Mouse (Mus musculus): ENCODE measurements around the gene L1cam.

L1cam gene

DNA sequence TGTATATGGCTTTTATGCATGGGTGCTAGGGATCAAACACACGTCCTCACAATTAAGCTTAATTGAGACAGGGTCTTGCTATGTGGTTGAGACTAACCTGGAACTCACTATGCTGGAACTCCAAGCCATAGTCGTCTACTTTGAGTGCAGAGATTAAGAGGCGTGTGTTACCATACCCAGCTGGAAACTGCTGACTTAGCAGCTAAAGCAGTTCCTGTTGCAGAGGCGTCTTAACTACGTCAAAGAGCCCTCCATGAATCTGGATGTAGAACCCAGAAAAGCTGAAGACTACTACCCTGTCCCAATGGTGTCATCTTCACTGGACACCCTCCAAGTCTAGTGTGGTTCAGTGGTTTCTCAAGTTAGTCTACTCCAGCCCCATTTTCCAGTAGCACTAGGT is 22.7 kb upstream of the L1cam start:
- Histone ChIP-seq H3K4me1 (replicated peaks; ENCODE audit: low read depth, low read length) (peaks cover 53% of the 10 kb centered on the region), H3K9me3 (ENCODE audit: low read length) (no peaks in the 10 kb centered on the region)

DNA sequence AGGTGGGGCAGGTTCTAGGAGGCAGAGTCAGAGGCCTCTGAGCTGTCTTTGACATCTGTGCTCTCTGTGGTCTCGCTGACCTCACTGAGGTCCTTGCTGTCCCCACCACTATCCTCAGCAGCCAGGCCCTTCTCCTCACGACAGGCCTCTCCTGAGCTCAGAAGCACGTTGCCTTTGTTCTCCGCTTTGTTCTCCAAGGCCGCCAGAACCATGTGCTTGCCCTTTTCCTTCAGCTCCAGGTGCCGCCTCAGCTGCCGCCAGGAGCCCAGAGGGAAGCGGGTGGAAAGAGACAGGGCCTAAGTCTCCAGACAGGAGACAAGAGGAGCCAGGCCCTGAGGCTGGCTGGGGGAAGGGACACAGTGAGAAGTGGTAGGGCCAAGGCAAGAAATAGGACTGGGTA is 21.0 kb upstream of the L1cam start:
- H3K27me3 ChIP-seq (ENCODE audit: insufficient read depth, low read length): no peaks in the 10 kb centered on the region
- H3K4me1 ChIP-seq (replicated peaks; ENCODE audit: low read depth, low read length): peaks cover 53% of the 10 kb centered on the region
- no peaks in the 10 kb centered on the region for H3K9me3 ChIP-seq (ENCODE audit: low read length)
- TF ChIP-seq POU5F1 (IDR thresholded peaks at IDR 0.05; ENCODE audit: borderline replicate concordance, low read length) (no peak), CTCF (conservative IDR thresholded peaks at IDR 0.05; ENCODE audit: low read length) (no peak), NANOG (IDR thresholded peaks at IDR 0.05; ENCODE audit: borderline replicate concordance, low read length) (no peak)
- H3K36me3 ChIP-seq (ENCODE audit: insufficient read depth, low read length): peaks cover 45% of the 10 kb centered on the region
- no peak overlapping the region for H3K4me3 ChIP-seq (replicated peaks; ENCODE audit: low read length)

More for the DNA sequence above, 22.7 kb upstream of the L1cam start:
- Histone ChIP-seq H3K4me3 (replicated peaks; ENCODE audit: low read length) (no peak overlapping the region), H3K27me3 (ENCODE audit: insufficient read depth, low read length) (no peaks in the 10 kb centered on the region), H3K36me3 (ENCODE audit: insufficient read depth, low read length) (peaks cover 45% of the 10 kb centered on the region)
- TF ChIP-seq NANOG (IDR thresholded peaks at IDR 0.05; ENCODE audit: borderline replicate concordance, low read length): no peak
- no peak for TF ChIP-seq POU5F1 (IDR thresholded peaks at IDR 0.05; ENCODE audit: borderline replicate concordance, low read length)
- no peak for TF ChIP-seq CTCF (conservative IDR thresholded peaks at IDR 0.05; ENCODE audit: low read length)

DNA sequence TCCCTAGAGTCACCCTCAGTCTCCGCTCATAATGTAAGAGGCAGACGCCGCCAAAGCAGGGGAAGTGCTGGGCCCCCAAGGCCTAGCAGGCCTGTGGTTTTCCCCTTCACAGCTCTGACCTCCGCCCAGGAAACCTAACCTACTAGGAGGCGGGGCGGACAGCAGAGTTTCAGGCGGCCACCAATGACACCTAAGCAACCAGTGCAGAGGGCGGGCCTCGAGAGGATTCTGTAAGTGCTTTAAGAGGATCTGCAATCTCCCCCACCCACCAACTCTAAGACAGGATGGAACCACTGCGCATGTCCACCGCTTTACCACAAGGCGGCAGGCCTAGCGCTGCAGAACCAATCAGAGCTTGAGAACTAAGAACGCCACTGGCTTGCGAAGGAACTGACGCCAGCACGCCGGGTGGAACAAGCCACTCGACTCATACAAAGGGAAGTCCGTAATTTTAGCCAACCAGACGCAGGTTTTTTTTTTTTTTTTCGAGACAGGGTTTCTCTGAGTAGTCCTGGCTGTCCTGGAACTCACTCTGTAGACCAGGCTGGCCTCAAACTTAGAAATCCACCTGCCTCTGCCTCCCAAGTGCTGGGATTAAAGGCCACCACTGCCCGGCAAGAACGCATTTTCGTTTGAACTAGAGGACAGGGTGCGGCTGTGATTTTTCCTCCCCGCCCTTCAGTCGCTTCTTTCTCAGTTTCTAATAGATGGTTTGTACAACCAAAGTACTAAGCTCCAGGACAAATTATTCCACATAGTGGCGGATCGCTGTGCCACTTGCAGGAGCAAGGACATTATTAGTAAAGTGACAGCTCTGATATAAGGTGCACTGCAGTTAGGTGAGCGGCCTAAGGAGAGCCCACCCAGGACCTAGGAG is 19.2 kb upstream of the L1cam start:
- TF ChIP-seq POU5F1 (IDR thresholded peaks at IDR 0.05; ENCODE audit: borderline replicate concordance, low read length): no peak
- TF ChIP-seq CTCF (conservative IDR thresholded peaks at IDR 0.05; ENCODE audit: low read length): no peak
- TF ChIP-seq NANOG (IDR thresholded peaks at IDR 0.05; ENCODE audit: borderline replicate concordance, low read length): no peak
- H3K4me1 ChIP-seq (replicated peaks; ENCODE audit: low read depth, low read length): peaks cover 61% of the 10 kb centered on the region

GRCm38 (mm10) chrX:73911588-73911987 is 15.7 kb upstream of the L1cam start:
- peaks cover 34% of the 10 kb centered on the region for H3K4me1 ChIP-seq (replicated peaks; ENCODE audit: low read depth, low read length)
- H3K36me3 ChIP-seq (ENCODE audit: insufficient read depth, low read length): peaks cover 8% of the 10 kb centered on the region
- no peaks in the 10 kb centered on the region for H3K27me3 ChIP-seq (ENCODE audit: insufficient read depth, low read length)
- H3K9me3 ChIP-seq (ENCODE audit: low read length): no peaks in the 10 kb centered on the region
- H3K4me3 ChIP-seq (replicated peaks; ENCODE audit: low read length): no peak overlapping the region
- no peak for TF ChIP-seq POU5F1 (IDR thresholded peaks at IDR 0.05; ENCODE audit: borderline replicate concordance, low read length)

More for the DNA sequence above, 19.2 kb upstream of the L1cam start:
- H3K27me3 ChIP-seq (ENCODE audit: insufficient read depth, low read length): no peaks in the 10 kb centered on the region
- peaks cover 43% of the 10 kb centered on the region for H3K36me3 ChIP-seq (ENCODE audit: insufficient read depth, low read length)
- H3K4me3 ChIP-seq (replicated peaks; ENCODE audit: low read length): peak overlapping the region; percentile 58
- H3K9me3 ChIP-seq (ENCODE audit: low read length): no peaks in the 10 kb centered on the region

DNA sequence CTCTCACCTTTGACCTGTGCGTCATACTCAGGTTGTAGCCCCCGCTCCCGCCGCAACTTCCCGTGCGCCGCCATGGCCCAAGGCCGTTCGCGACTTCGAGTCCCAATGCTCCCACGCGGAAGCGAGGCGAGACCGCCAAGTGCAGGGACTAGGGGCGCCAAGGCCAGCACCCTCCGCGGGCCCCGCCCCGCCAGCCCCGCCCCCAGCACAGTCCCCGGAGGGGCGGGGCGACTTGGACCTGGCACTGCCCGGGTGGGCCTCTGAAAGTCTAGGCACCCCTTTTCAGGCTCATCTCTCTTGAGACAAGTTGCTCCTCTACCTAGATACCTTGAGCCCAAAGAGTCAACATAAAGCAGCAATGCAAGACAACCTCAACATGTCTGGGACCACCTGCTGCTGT is 15.3 kb upstream of the L1cam start:
- peaks cover 33% of the 10 kb centered on the region for H3K4me1 ChIP-seq (replicated peaks; ENCODE audit: low read depth, low read length)
- H3K4me3 ChIP-seq (replicated peaks; ENCODE audit: low read length): peak overlapping the region; percentile 67
- no peaks in the 10 kb centered on the region for H3K27me3 ChIP-seq (ENCODE audit: insufficient read depth, low read length)
- no peak for TF ChIP-seq POU5F1 (IDR thresholded peaks at IDR 0.05; ENCODE audit: borderline replicate concordance, low read length)
- TF ChIP-seq CTCF (conservative IDR thresholded peaks at IDR 0.05; ENCODE audit: low read length): no peak
- TF ChIP-seq NANOG (IDR thresholded peaks at IDR 0.05; ENCODE audit: borderline replicate concordance, low read length): no peak
- H3K36me3 ChIP-seq (ENCODE audit: insufficient read depth, low read length): peaks cover 4% of the 10 kb centered on the region
- no peaks in the 10 kb centered on the region for H3K9me3 ChIP-seq (ENCODE audit: low read length)

DNA sequence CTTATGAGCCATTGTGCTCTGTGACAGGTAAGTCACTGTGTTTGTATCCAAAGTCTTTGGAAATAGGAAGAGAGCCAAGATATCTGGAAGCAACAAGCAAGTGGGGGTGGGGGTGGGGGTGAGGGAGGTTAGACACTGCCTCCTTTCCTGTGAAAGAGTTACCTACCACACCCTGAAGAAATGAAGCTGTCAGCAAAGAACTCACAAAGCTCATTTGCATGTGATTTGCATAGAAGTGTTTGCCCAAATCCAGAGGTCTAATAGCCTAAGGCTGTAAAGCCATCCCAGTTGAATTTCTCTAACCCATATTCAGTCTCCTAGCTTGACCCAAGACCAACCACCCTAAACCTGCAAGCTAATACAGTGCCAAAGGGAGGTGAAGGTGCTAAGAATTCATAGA is 14.5 kb upstream of the L1cam start:
- H3K4me1 ChIP-seq (replicated peaks; ENCODE audit: low read depth, low read length): peaks cover 26% of the 10 kb centered on the region
- peak overlapping the region; percentile 67 for H3K4me3 ChIP-seq (replicated peaks; ENCODE audit: low read length)

GRCm38 (mm10) chrX:73910049-73910448 is 14.1 kb upstream of the L1cam start:
- peaks cover 26% of the 10 kb centered on the region for H3K4me1 ChIP-seq (replicated peaks; ENCODE audit: low read depth, low read length)
- no peaks in the 10 kb centered on the region for H3K27me3 ChIP-seq (ENCODE audit: insufficient read depth, low read length)
- H3K36me3 ChIP-seq (ENCODE audit: insufficient read depth, low read length): peaks cover 8% of the 10 kb centered on the region; the same call in 1 of the 2 replicates
- TF ChIP-seq NANOG (IDR thresholded peaks at IDR 0.05; ENCODE audit: borderline replicate concordance, low read length) (no peak), POU5F1 (IDR thresholded peaks at IDR 0.05; ENCODE audit: borderline replicate concordance, low read length) (no peak), CTCF (conservative IDR thresholded peaks at IDR 0.05; ENCODE audit: low read length) (no peak)
- no peaks in the 10 kb centered on the region for H3K9me3 ChIP-seq (ENCODE audit: low read length)
- no peak overlapping the region for H3K4me3 ChIP-seq (replicated peaks; ENCODE audit: low read length)

More for the DNA sequence above, 14.5 kb upstream of the L1cam start:
- peaks cover 4% of the 10 kb centered on the region; the same call in 1 of the 2 replicates for H3K36me3 ChIP-seq (ENCODE audit: insufficient read depth, low read length)
- H3K27me3 ChIP-seq (ENCODE audit: insufficient read depth, low read length): no peaks in the 10 kb centered on the region
- H3K9me3 ChIP-seq (ENCODE audit: low read length): no peaks in the 10 kb centered on the region
- no peak for TF ChIP-seq CTCF (conservative IDR thresholded peaks at IDR 0.05; ENCODE audit: low read length)
- no peak for TF ChIP-seq POU5F1 (IDR thresholded peaks at IDR 0.05; ENCODE audit: borderline replicate concordance, low read length)
- TF ChIP-seq NANOG (IDR thresholded peaks at IDR 0.05; ENCODE audit: borderline replicate concordance, low read length): no peak

- Histone ChIP-seq H3K27me3 (ENCODE audit: insufficient read depth, low read length) (no peaks in the 10 kb centered on the region), H3K9me3 (ENCODE audit: low read length) (no peaks in the 10 kb centered on the region), H3K4me1 (replicated peaks; ENCODE audit: low read depth, low read length) (no peaks in the 10 kb centered on the region), H3K4me3 (replicated peaks; ENCODE audit: low read length) (no peak overlapping the region), H3K36me3 (ENCODE audit: insufficient read depth, low read length) (no peaks in the 10 kb centered on the region)
- TF ChIP-seq NANOG (IDR thresholded peaks at IDR 0.05; ENCODE audit: borderline replicate concordance, low read length): no peak
- no peak for TF ChIP-seq POU5F1 (IDR thresholded peaks at IDR 0.05; ENCODE audit: borderline replicate concordance, low read length)
- TF ChIP-seq CTCF (conservative IDR thresholded peaks at IDR 0.05; ENCODE audit: low read length): no peak
These were observed 2.1 kb upstream of the L1cam start for GRCm38 (mm10) chrX:73897959-73898358.
